Mouse (Mus musculus): Measurements from ENCODE around the gene Fras1. TPM values are rescaled to one million over a fixed set of nuclear protein-coding genes. Genes with fewer than 3 reads are reported as not detected.

Fras1 gene
- polyA plus RNA-seq, 1 experiment from 2014 or later = 3.6 TPM

- no peak overlapping the region for H3K4me2 ChIP-seq (ENCODE audit: low read length)
- no peak for DNase-seq (ENCODE audit: low spot score)
- no peak overlapping the region for H3K4me3 ChIP-seq (ENCODE audit: low read depth, low read length)
- H3K4me1 ChIP-seq (ENCODE audit: control insufficient read depth, insufficient read depth, low read length) = no peaks in the 10 kb centered on the region
- H3K27ac ChIP-seq (ENCODE audit: low read depth, low read length) = no peak overlapping the region
- H3K36me3 ChIP-seq (ENCODE audit: control insufficient read depth, insufficient read depth, low read length) = no peaks in the 10 kb centered on the region
- no peak overlapping the region for H3K9ac ChIP-seq (ENCODE audit: low read length)
- ATAC-seq = no peak
- H3K27me3 ChIP-seq (replicated peaks; ENCODE audit: control insufficient read depth, insufficient read depth, low read length) = no peaks in the 10 kb centered on the region
- H3K9me3 ChIP-seq (replicated peaks; ENCODE audit: control insufficient read depth, low read length) = no peaks in the 10 kb centered on the region
Measured at GRCm38 (mm10) chr5:96367260-96367659, 6.5 kb upstream of the Fras1 start.

- peak overlapping the region; percentile 70; the same call in 1 of the 2 replicates for H3K9ac ChIP-seq (ENCODE audit: low read length)
- no peaks in the 10 kb centered on the region for H3K9me3 ChIP-seq (replicated peaks; ENCODE audit: control insufficient read depth, low read length)
- no peak for DNase-seq (ENCODE audit: low spot score)
- no peak overlapping the region for H3K27ac ChIP-seq (ENCODE audit: low read depth, low read length)
- 25% methylated on average over 6 of the region's 6 CpGs for WGBS
- no peaks in the 10 kb centered on the region for H3K36me3 ChIP-seq (ENCODE audit: control insufficient read depth, insufficient read depth, low read length)
- H3K4me3 ChIP-seq (ENCODE audit: low read depth, low read length) = peak overlapping the region; percentile 61
- peak overlapping the region; percentile 91 for H3K4me2 ChIP-seq (ENCODE audit: low read length)
- no peaks in the 10 kb centered on the region for H3K27me3 ChIP-seq (replicated peaks; ENCODE audit: control insufficient read depth, insufficient read depth, low read length)
- ATAC-seq = no peak
- H3K4me1 ChIP-seq (ENCODE audit: control insufficient read depth, insufficient read depth, low read length) = peaks cover 5% of the 10 kb centered on the region; the same call in 1 of the 2 replicates
Measured at GRCm38 (mm10) chr5:96373106-96373505, 649 bp upstream of the Fras1 start.

- Histone ChIP-seq H3K27me3 (replicated peaks; ENCODE audit: control insufficient read depth, insufficient read depth, low read length) (no peaks in the 10 kb centered on the region), H3K36me3 (ENCODE audit: control insufficient read depth, insufficient read depth, low read length) (no peaks in the 10 kb centered on the region), H3K4me2 (ENCODE audit: low read length) (peak overlapping the region; percentile 91), H3K4me1 (ENCODE audit: control insufficient read depth, insufficient read depth, low read length) (peaks cover 5% of the 10 kb centered on the region; the same call in 1 of the 2 replicates), H3K9me3 (replicated peaks; ENCODE audit: control insufficient read depth, low read length) (no peaks in the 10 kb centered on the region), H3K9ac (ENCODE audit: low read length) (peak overlapping the region; percentile 70), H3K27ac (ENCODE audit: low read depth, low read length) (peak overlapping the region; percentile 65), H3K4me3 (ENCODE audit: low read depth, low read length) (peak overlapping the region; percentile 61)
- WGBS = under 1% methylated on average over 80 of the region's 84 CpGs
- peak; percentile 92 for ATAC-seq
- peak; percentile 84 for DNase-seq (ENCODE audit: low spot score)
Measured at GRCm38 (mm10) chr5:96373986-96374901, 489 bp downstream of the Fras1 start.

GRCm38 (mm10) chr5:96375391-96375831 lies 1.7 kb downstream of the Fras1 start:
- peak; percentile 17 for DNase-seq (ENCODE audit: low spot score)
- H3K4me1 ChIP-seq (ENCODE audit: control insufficient read depth, insufficient read depth, low read length) = peaks cover 5% of the 10 kb centered on the region; the same call in 1 of the 2 replicates
- no peak overlapping the region for H3K27ac ChIP-seq (ENCODE audit: low read depth, low read length)
- ATAC-seq = no peak
- WGBS = 0% methylated on average over 6 of the region's 17 CpGs
- H3K4me3 ChIP-seq (ENCODE audit: low read depth, low read length) = peak overlapping the region; percentile 61
- H3K27me3 ChIP-seq (replicated peaks; ENCODE audit: control insufficient read depth, insufficient read depth, low read length) = no peaks in the 10 kb centered on the region
- H3K4me2 ChIP-seq (ENCODE audit: low read length) = peak overlapping the region; percentile 91
- no peaks in the 10 kb centered on the region for H3K9me3 ChIP-seq (replicated peaks; ENCODE audit: control insufficient read depth, low read length)
- H3K36me3 ChIP-seq (ENCODE audit: control insufficient read depth, insufficient read depth, low read length) = no peaks in the 10 kb centered on the region
- peak overlapping the region; percentile 70 for H3K9ac ChIP-seq (ENCODE audit: low read length)

- 40% methylated on average over 4 of the region's 4 CpGs for WGBS
- no peak for ATAC-seq
- Histone ChIP-seq H3K4me2 (ENCODE audit: low read length) (peak overlapping the region; percentile 91; the same call in 1 of the 2 replicates), H3K9ac (ENCODE audit: low read length) (peak overlapping the region; percentile 70; the same call in 1 of the 2 replicates), H3K9me3 (replicated peaks; ENCODE audit: control insufficient read depth, low read length) (no peaks in the 10 kb centered on the region), H3K4me1 (ENCODE audit: control insufficient read depth, insufficient read depth, low read length) (peaks cover 5% of the 10 kb centered on the region; the same call in 1 of the 2 replicates), H3K27ac (ENCODE audit: low read depth, low read length) (no peak overlapping the region), H3K27me3 (replicated peaks; ENCODE audit: control insufficient read depth, insufficient read depth, low read length) (no peaks in the 10 kb centered on the region), H3K4me3 (ENCODE audit: low read depth, low read length) (no peak overlapping the region), H3K36me3 (ENCODE audit: control insufficient read depth, insufficient read depth, low read length) (no peaks in the 10 kb centered on the region)
- DNase-seq (ENCODE audit: low spot score) = peak; percentile 31
Measured at GRCm38 (mm10) chr5:96376216-96376615, 2.5 kb downstream of the Fras1 start.

GRCm38 (mm10) chr5:96386138-96386933 lies 12.6 kb downstream of the Fras1 start:
- peak; percentile 33 for ATAC-seq
- Histone ChIP-seq H3K4me2 (ENCODE audit: low read length) (no peak overlapping the region), H3K27me3 (replicated peaks; ENCODE audit: control insufficient read depth, insufficient read depth, low read length) (no peaks in the 10 kb centered on the region), H3K4me3 (ENCODE audit: low read depth, low read length) (no peak overlapping the region), H3K4me1 (ENCODE audit: control insufficient read depth, insufficient read depth, low read length) (peaks cover 7% of the 10 kb centered on the region; the same call in 1 of the 2 replicates), H3K9ac (ENCODE audit: low read length) (no peak overlapping the region), H3K27ac (ENCODE audit: low read depth, low read length) (no peak overlapping the region), H3K9me3 (replicated peaks; ENCODE audit: control insufficient read depth, low read length) (no peaks in the 10 kb centered on the region), H3K36me3 (ENCODE audit: control insufficient read depth, insufficient read depth, low read length) (no peaks in the 10 kb centered on the region)
- WGBS = 29% methylated on average over 15 of the region's 15 CpGs
- DNase-seq (ENCODE audit: low spot score) = peak; percentile 27

- H3K9me3 ChIP-seq (replicated peaks; ENCODE audit: control insufficient read depth, low read length) = no peaks in the 10 kb centered on the region
- ATAC-seq = no peak
- WGBS = 91% methylated on average over 8 of the region's 8 CpGs
Measured at GRCm38 (mm10) chr5:96388306-96388705, 14.6 kb downstream of the Fras1 start.

GRCm38 (mm10) chr5:96389963-96390623 lies 16.3 kb downstream of the Fras1 start:
- WGBS = 80% methylated on average over 11 of the region's 11 CpGs
- H3K9me3 ChIP-seq (replicated peaks; ENCODE audit: control insufficient read depth, low read length) = no peaks in the 10 kb centered on the region
- H3K36me3 ChIP-seq (ENCODE audit: control insufficient read depth, insufficient read depth, low read length) = no peaks in the 10 kb centered on the region
- H3K4me3 ChIP-seq (ENCODE audit: low read depth, low read length) = no peak overlapping the region
- no peaks in the 10 kb centered on the region for H3K27me3 ChIP-seq (replicated peaks; ENCODE audit: control insufficient read depth, insufficient read depth, low read length)
- H3K4me2 ChIP-seq (ENCODE audit: low read length) = no peak overlapping the region
- no peak overlapping the region for H3K9ac ChIP-seq (ENCODE audit: low read length)
- H3K27ac ChIP-seq (ENCODE audit: low read depth, low read length) = no peak overlapping the region
- peaks cover 7% of the 10 kb centered on the region; the same call in 1 of the 2 replicates for H3K4me1 ChIP-seq (ENCODE audit: control insufficient read depth, insufficient read depth, low read length)
- DNase-seq (ENCODE audit: low spot score) (peak; percentile 73), ATAC-seq (peak; percentile 67; the same call in 1 of the 2 replicates)

More at GRCm38 (mm10) chr5:96388306-96388705, 14.6 kb downstream of the Fras1 start:
- Histone ChIP-seq H3K36me3 (ENCODE audit: control insufficient read depth, insufficient read depth, low read length) (no peaks in the 10 kb centered on the region), H3K9ac (ENCODE audit: low read length) (no peak overlapping the region), H3K27ac (ENCODE audit: low read depth, low read length) (no peak overlapping the region), H3K27me3 (replicated peaks; ENCODE audit: control insufficient read depth, insufficient read depth, low read length) (no peaks in the 10 kb centered on the region), H3K4me3 (ENCODE audit: low read depth, low read length) (no peak overlapping the region), H3K4me1 (ENCODE audit: control insufficient read depth, insufficient read depth, low read length) (peaks cover 7% of the 10 kb centered on the region; the same call in 1 of the 2 replicates), H3K4me2 (ENCODE audit: low read length) (no peak overlapping the region)
- no peak for DNase-seq (ENCODE audit: low spot score)
